Mouse (Mus musculus) large intestine, adult 2 months (tissue): ENCODE results near the gene Gfer. TPM values are rescaled to one million over a fixed set of nuclear protein-coding genes. Genes with fewer than 3 reads are reported as not detected.

Experiments
- DNase-seq: peaks from one replicate; pipeline ENCODE4 v3.0.0-alpha.2; 2012; ENCODE audit warnings: low read depth, low spot score
- WGBS: fragments of 180-500 bp; shearing (Covaris S2); methylation state at CpG from one replicate; pipeline ENCODE4 v1.1.7; 2018; 5-methylcytosine and 5-hydroxymethylcytosine counted together
- polyA plus RNA-seq: library from polyadenylated mRNA; depleted of rRNA; stranded (reverse); fragments of >200 nt; gene quantifications from 2 replicates; pipeline ENCODE4 v1.2.3, GENCODE M21; 2012; rRNA removed

Gfer gene
- 22.8 and 22.9 TPM in 2 replicates for polyA plus RNA-seq

DNA sequence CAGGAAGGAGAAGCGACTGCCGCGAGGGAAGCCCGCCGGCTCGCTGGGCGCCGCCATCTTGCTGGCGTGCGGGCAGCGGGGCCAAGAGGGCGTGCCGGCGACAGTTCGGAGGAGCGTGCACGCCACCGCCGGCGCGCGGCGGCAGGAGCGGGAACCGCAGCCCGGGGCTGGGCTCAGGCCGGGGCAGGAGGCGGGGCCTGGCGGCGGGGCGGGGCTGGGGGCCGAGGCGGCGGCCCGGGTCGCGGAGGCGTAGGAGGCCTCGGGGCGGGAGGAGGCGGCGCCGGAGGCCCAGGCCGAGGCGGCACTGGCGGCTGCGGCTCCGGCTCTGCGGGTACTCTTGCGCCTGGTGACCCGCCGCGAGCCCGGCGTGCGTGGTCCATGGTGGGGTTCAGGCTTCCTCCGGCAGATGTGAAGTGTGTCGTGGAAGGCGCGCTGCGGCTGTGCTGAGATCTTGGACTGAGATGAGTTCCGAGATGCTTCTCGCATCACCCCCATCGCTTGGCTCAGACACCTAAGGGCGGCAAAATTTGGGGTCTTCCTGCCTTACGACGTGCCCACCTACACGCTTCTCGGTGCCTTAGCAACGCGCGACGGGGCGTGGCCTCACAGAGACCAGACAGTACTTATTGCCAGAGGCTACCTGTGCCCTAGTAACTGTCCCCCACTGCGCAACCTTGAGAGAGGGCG, at the start of gene Gfer, which contains the start of gene Noxo1:
TSS of gene Gfer (minus strand) at position 146 of the 687 bp plus-strand sequence.
TSS of gene Noxo1 (plus strand) at position 224 of the 687 bp plus-strand sequence.
- WGBS, result under 1% methylated on average over 74 of the region's 76 CpGs
- DNase-seq, result no peak

DNA sequence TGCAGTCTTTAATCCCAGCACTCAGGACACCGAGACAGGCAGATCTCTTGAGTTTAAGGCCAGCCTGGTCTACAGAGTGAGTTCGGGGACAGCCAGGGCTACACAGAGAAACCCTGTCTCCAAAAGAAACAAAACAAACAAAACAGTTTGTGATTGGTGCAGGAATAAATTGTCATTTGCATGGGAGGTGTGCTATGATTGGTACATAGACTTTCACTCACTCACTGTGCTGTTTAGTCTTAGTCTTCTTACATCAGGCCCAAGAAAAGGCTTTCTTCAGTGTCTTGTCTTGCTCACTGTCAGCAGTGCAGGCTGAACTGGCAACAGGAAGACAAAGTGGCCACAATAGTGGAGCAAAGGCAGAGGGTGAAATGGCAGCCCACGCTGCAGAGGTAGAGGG, 48.4 kb upstream of the Gfer start:
- no peak for DNase-seq
- 82% methylated on average over 3 of the region's 3 CpGs for WGBS

DNA sequence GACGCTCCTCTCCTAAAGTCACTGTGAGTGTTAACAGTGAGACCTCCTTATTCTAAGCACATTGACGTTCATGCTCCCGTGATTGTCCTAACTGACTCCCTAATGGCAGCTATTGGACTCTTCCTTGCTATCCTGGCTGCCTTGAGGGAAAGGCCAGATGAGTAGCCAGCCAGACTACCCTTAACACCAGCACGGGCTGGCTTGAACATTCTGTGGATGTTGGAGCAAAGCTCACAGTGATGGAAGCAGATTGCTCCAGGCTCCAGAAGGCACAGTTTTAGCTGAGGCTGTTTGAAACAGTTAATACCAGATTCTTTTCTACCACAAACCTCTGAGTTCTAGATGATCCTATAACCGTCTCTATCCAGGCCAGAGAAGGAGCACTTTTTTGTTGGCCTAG, 47.9 kb upstream of the Gfer start:
- DNase-seq, result no peak
- 75% methylated on average over 5 of the region's 5 CpGs for WGBS

DNA sequence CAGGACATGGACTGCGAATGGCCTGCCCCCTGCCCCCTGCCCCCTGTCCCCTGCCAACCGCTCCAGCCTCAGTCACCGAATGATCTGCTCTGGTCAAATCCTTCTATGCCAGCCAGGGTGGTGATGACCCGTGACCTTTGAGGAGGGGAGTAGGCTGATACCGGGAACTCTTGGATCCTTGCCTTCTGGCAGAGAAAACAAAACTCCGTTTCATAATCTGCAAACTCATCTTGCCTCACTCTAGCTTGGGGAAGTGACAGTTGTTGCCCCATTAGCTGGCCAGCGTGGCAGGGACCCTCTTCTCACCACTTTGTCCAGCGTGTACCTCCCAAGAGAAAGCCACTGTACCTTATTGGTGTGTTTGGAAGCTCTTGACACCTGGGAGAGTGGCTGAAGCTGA, 46.4 kb upstream of the Gfer start:
- DNase-seq, result no peak
- WGBS, result 59% methylated on average over 8 of the region's 8 CpGs

DNA sequence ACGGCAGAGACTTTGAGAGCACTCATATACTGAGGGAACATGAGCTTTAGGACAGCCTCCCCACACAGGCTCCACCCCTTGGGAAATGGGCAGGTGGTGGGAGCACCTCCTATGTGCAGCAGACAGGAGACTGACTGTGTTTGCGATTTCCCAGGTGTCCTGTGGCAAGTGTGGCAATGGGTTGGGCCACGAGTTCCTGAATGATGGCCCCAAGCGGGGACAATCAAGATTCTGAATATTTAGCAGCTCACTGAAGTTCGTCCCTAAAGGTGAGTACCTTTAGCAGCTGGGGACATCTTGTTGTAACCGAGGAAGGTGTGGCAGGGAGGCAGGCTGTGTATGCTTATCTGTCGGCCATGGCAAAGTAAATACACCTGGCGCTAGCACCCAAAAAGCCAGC, 44.0 kb upstream of the Gfer start:
- 37% methylated on average over 8 of the region's 8 CpGs for WGBS
- no peak for DNase-seq

- peak; percentile 63 for DNase-seq
- 33% methylated on average over 4 of the region's 4 CpGs for WGBS
These were observed 42.3 kb upstream of the Gfer start for GRCm38 (mm10) chr17:24738238-24738637.

- WGBS, result 13% methylated on average over 8 of the region's 8 CpGs
- no peak for DNase-seq
These were observed 41.3 kb upstream of the Gfer start for GRCm38 (mm10) chr17:24737135-24737810.

DNA sequence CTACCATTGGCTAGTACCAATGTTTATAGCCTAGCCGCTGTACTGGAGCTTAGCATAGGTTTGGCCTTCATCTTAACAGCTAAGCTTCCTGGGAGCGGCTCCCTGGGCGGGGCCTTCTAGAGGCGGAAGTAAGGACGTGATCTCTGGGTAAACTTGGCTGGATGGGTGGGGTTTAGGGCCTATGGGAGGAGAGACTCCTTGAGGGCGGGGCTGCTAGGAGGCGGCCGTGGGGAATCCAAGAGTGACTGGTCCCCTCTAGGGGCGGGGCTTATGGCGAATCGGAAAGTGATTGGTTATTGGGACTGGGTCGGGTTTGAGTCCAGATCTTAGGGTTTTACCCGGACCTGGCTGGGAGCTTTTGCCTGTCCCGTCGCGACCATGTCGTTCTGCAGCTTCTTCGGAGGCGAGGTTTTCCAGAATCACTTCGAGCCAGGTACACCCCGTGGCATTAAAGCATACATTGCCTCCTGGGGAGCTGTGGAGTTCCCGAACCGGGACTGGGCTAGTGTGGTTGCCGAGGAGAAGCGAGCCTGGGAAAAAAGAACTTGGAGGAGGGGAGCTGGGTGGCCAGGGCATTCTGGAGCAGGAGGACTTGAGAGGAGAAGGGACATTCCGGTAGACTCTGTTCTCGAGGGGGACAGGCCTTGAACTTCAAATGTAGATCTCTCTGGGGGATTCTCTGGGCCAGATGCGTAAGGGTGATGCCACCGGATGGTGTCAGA, 40.5 kb upstream of the Gfer start, which contains the start of gene Msrb1:
TSS of gene Msrb1 (plus strand) at position 313 of the 722 bp plus-strand sequence.
- DNase-seq, result peak; percentile 100
- WGBS, result 2% methylated on average over 29 of the region's 29 CpGs

DNA sequence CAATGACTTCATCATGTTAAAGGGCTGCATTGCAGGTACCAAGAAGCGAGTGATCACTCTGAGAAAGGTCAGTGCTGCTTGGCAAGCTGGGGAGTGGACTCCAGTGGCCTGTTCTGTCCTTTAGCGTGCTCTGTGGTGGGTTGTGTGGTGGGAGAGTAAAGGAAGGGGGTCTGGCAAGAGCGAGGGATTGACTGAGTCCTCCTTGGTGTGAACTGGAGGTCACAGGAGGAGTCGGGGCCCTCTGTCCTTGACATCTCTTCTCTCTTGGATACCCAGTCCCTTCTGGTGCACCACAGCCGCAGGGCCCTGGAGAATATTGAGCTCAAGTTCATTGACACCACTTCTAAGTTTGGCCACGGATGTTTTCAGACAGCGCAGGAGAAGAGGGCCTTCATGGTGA, 39.5 kb upstream of the Gfer start:
- DNase-seq, result no peak
- 90% methylated on average over 7 of the region's 7 CpGs for WGBS

DNA sequence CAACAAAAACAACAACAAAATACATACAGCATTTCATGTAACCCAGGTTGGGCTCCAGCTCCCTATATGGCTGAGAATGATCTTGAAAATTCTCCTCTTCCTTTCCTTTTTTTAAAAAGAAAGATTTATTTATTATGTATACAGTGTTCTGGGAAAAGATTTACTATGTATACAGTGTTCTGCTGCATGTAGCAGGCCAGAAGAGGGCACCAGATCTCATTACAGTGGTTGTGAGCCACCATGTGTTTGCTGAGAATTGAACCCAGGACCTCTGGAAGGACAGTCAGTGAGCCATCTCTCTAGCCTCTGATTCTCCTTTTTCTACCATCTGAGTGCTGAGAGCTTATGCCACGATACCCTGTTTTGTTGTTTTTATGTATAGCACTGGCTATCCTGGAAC, 38.6 kb upstream of the Gfer start:
- WGBS, result 82% methylated on average over 1 of the region's 1 CpGs
- no peak for DNase-seq

DNA sequence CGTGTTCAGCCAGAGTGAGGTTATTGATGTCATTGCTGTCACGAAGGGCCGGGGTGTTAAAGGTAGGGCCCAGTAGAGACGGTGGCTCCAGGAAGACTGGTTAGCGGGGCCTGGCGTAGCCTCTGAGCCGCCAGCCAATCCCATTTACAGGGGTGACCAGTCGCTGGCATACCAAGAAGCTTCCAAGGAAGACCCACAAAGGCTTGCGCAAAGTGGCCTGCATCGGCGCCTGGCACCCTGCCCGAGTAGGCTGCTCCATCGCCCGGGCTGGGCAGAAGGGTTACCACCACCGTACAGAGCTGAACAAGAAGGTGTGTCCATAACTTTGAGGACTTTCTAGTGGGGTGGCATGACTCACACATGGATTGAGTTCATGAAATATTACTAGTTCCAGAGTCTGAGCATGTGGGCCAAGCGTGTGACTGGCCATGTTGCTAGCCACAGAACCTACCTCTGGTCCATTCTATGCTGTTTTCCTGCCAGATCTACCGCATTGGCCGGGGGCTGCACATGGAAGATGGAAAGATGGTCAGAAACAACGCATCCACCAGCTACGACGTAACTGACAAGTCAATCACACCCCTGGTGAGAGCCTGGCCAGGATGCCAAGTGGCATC, 37.6 kb upstream of the Gfer start:
- DNase-seq, result no peak
- WGBS, result 88% methylated on average over 21 of the region's 21 CpGs

DNA sequence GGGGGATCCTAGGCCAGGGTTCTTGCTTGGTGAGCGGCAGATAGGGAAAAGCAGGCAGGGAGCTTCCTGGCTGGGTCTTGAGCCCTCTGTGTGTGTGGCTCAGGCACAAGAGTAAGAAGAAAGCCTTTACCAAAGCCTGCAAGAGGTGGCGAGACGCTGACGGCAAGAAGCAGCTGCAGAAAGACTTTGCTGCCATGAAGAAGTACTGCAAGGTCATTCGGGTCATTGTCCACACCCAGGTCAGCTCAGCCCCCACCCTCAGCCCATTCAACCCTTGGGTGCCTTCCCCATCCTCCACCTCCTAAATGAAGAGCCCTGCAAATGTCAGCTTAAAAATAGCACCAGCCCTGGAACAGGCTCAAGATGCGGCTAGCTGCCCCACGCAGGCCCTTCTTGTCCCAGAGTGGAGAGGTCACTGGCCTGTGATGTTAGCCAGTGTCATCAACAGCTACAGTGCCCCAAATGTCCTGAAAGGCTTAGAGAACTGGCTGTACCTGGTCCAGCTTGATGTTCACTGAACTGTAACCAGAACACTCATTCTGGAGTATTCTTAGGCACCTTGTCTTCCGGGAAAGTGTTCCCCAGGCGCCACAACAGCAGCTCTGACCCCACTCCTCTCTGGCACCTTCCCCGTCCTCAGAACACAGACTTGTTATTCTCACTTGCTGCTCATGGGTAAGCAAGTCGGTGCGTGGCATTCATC, 36.4 kb upstream of the Gfer start:
- no peak for DNase-seq
- WGBS, result 83% methylated on average over 12 of the region's 12 CpGs

DNA sequence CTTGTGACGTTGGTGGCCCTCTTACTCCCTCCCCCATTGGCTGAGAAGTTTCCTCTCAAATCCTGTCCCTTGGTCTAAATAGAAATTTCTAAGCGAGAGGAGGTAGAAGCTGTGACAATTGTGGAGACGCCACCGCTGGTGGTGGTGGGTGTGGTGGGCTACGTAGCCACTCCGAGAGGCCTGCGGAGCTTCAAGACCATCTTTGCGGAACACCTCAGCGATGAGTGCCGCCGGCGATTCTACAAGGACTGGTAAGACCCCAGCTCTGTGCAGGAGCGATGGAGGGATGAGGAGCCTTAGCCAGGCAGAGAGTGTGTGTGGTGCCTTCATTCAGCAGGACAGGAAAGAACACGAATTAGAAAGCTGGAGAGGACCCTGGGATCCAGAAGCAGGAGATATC, 34.8 kb upstream of the Gfer start:
- no peak for DNase-seq
- 81% methylated on average over 14 of the region's 14 CpGs for WGBS

- DNase-seq, result no peak
- WGBS, result 59% methylated on average over 6 of the region's 6 CpGs
These were observed 33.1 kb upstream of the Gfer start for GRCm38 (mm10) chr17:24729067-24729466.

DNA sequence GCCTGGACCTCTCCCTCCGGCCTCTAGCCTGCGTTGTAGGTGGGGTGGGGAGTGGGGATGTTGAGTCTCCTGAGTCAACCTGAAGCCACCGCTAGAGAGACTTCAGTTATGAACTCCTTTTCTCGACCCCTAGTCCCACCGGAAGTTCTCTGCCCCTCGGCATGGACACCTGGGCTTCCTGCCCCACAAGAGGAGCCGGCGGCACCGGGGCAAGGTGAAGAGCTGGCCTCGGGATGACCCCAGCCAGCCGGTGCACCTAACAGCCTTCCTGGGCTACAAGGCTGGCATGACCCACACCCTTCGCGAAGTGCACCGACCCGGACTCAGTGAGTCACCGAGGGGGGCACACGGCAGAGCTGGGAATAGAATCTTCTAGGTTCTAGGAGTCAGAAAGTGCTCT, 32.2 kb upstream of the Gfer start:
- no peak for DNase-seq
- WGBS, result 66% methylated on average over 17 of the region's 17 CpGs

GRCm38 (mm10) chr17:24727618-24728017, 31.7 kb upstream of the Gfer start, which contains the start of gene Rpl3l:
TSS of gene Rpl3l (plus strand) at chr17:24727820.
- WGBS, result 61% methylated on average over 2 of the region's 2 CpGs

GRCm38 (mm10) chr17:24725637-24726390, 29.9 kb upstream of the Gfer start:
- DNase-seq, result no peak
- WGBS, result 71% methylated on average over 3 of the region's 3 CpGs

More at GRCm38 (mm10) chr17:24727618-24728017, 31.7 kb upstream of the Gfer start, which contains the start of gene Rpl3l:
- DNase-seq, result no peak

- peak; percentile 75 for DNase-seq
- WGBS, result under 1% methylated on average over 30 of the region's 30 CpGs
These were observed 28.2 kb upstream of the Gfer start, which contains the start of gene Ndufb10 for GRCm38 (mm10) chr17:24724184-24724583. TSS of gene Ndufb10 (minus strand) at chr17:24724478.

GRCm38 (mm10) chr17:24723881-24724180, 27.9 kb upstream of the Gfer start:
- WGBS, result 0% methylated on average over 15 of the region's 15 CpGs
- DNase-seq, result no peak
